Mouse (Mus musculus): ENCODE results near the gene Pacrg. TPM values are rescaled to one million over a fixed set of nuclear protein-coding genes. Genes with fewer than 3 reads are reported as not detected.

The Pacrg gene
- polyA plus RNA-seq, 1 experiment from 2014 or later = 1.3 TPM

DNA sequence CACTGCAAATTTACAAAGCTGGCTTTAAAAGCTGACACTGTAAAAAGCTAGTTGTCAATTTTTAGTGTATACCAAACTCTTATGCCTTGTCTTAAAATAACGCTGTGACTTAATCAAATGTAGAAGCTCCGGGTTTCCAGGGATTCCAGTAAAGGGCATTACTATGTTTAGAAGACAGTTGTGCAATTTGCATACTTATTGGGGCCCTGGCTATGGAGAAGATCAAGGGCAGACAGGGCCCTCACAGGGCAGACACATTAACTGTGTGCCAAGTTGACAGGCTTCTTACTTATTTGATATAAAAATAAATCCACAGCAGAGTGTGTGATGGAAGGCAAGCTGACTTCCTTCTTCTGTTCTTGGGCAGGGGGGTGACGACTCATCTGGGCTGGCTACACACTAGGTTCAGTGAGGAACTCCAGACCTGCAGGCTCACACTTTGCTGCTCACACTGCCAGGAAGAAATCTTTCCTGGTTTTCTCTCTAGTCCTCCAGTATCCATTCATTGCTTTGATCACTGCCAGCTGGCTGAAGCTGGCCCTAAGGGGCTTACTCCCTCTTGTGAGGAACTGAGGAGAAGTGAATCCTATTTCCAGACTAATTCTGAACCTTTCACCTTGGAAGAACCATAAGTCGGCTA lies 342.2 kb downstream of the Pacrg start:
- 39% methylated on average over 4 of the region's 4 CpGs for WGBS (ENCODE audit: insufficient replicate concordance)
- Histone ChIP-seq H3K4me2 (no peak overlapping the region), H3K9me3 (replicated peaks; ENCODE audit: control insufficient read depth, low read length) (no peaks in the 10 kb centered on the region), H3K27me3 (ENCODE audit: control insufficient read depth, insufficient read depth, low read length) (no peaks in the 10 kb centered on the region), H3K4me1 (ENCODE audit: control insufficient read depth, insufficient read depth, low read length) (peaks cover 38% of the 10 kb centered on the region), H3K36me3 (ENCODE audit: control insufficient read depth, insufficient read depth, low read length) (no peaks in the 10 kb centered on the region), H3K27ac (ENCODE audit: low read depth, low read length) (peak overlapping the region; percentile 65; the same call in 1 of the 2 replicates), H3K4me3 (ENCODE audit: low read depth, low read length) (no peak overlapping the region), H3K9ac (ENCODE audit: low read depth, low read length) (no peak overlapping the region)
- no peak for ATAC-seq (replicated peaks; ENCODE audit: insufficient number of reproducible peaks, low FRiP score, low TSS enrichment)

DNA sequence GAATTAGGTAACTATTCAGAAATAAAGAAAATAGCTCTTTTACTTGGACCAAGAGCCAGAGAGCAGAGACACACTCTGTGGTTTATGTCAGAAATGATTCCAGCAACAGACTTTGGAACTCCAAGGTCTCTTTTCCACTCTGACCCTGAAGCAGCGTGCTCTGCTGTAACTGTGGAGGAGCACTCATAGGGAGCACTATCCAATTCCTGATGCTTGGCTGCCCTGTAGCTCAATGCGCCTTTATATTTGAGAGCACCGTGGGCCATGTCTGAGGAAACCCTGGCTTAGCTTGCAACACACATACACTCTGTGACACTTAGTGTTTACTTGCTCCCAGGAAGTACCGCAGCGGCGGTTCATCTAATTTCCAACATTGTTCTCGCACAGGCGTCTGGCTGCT lies 344.0 kb downstream of the Pacrg start:
- Histone ChIP-seq H3K4me3 (ENCODE audit: low read depth, low read length) (no peak overlapping the region), H3K27me3 (ENCODE audit: control insufficient read depth, insufficient read depth, low read length) (no peaks in the 10 kb centered on the region), H3K9me3 (replicated peaks; ENCODE audit: control insufficient read depth, low read length) (no peaks in the 10 kb centered on the region), H3K4me2 (no peak overlapping the region), H3K4me1 (ENCODE audit: control insufficient read depth, insufficient read depth, low read length) (peaks cover 30% of the 10 kb centered on the region), H3K9ac (ENCODE audit: low read depth, low read length) (no peak overlapping the region), H3K27ac (ENCODE audit: low read depth, low read length) (no peak overlapping the region), H3K36me3 (ENCODE audit: control insufficient read depth, insufficient read depth, low read length) (no peaks in the 10 kb centered on the region)
- 87% methylated on average over 8 of the region's 8 CpGs for WGBS (ENCODE audit: insufficient replicate concordance)
- ATAC-seq (replicated peaks; ENCODE audit: insufficient number of reproducible peaks, low FRiP score, low TSS enrichment) = no peak

DNA sequence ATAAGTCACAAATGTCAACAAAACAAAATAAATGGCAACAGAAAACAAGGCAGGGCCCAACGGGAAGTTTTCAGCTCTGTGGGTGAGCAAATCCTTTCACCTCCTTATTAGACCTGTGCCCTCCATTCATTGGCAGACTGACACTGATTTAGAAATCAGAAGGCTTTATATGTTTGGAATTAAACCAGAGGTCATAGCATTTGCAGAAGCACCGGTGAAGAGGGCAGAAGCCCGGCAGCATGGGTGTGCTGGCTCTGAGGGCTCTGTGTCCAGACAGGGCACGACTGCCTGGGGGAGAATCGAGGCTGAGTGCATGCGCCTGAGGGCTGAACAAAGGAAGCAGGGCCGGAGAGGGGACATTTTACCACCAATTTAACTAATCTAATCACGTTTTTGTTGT lies 344.5 kb downstream of the Pacrg start:
- H3K36me3 ChIP-seq (ENCODE audit: control insufficient read depth, insufficient read depth, low read length) = no peaks in the 10 kb centered on the region
- no peak overlapping the region for H3K27ac ChIP-seq (ENCODE audit: low read depth, low read length)
- H3K4me1 ChIP-seq (ENCODE audit: control insufficient read depth, insufficient read depth, low read length) = peaks cover 31% of the 10 kb centered on the region
- no peak overlapping the region for H3K4me2 ChIP-seq
- H3K9ac ChIP-seq (ENCODE audit: low read depth, low read length) = no peak overlapping the region
- ATAC-seq (replicated peaks; ENCODE audit: insufficient number of reproducible peaks, low FRiP score, low TSS enrichment) = no peak
- 57% methylated on average over 8 of the region's 8 CpGs for WGBS (ENCODE audit: insufficient replicate concordance)
- H3K4me3 ChIP-seq (ENCODE audit: low read depth, low read length) = no peak overlapping the region
- no peaks in the 10 kb centered on the region for H3K9me3 ChIP-seq (replicated peaks; ENCODE audit: control insufficient read depth, low read length)
- no peaks in the 10 kb centered on the region for H3K27me3 ChIP-seq (ENCODE audit: control insufficient read depth, insufficient read depth, low read length)

DNA sequence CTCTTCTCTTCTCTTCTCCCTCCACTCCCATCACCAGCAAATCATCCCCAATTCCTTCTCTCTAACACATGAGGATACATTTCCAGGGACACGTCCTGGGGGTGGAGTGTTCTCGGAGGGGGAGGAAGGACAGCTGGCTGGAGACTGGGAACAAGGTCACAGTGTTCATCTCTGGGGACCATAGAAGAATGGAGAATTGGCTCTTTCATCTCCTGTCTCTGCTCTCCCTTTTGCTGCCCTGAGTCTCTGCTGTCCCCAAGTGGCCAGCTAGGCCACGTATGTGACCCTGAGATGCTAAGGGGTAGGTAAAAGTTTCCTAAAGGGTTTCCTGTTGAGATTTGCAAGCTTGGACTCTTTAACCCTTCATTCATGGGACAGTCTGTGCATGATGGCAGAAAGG lies 347.0 kb downstream of the Pacrg start:
- ATAC-seq (replicated peaks; ENCODE audit: insufficient number of reproducible peaks, low FRiP score, low TSS enrichment) = no peak
- no peak overlapping the region for H3K9ac ChIP-seq (ENCODE audit: low read depth, low read length)
- no peaks in the 10 kb centered on the region for H3K27me3 ChIP-seq (ENCODE audit: control insufficient read depth, insufficient read depth, low read length)
- peaks cover 37% of the 10 kb centered on the region for H3K4me1 ChIP-seq (ENCODE audit: control insufficient read depth, insufficient read depth, low read length)
- no peak overlapping the region for H3K27ac ChIP-seq (ENCODE audit: low read depth, low read length)
- no peak overlapping the region for H3K4me3 ChIP-seq (ENCODE audit: low read depth, low read length)
- H3K9me3 ChIP-seq (replicated peaks; ENCODE audit: control insufficient read depth, low read length) = no peaks in the 10 kb centered on the region
- WGBS (ENCODE audit: insufficient replicate concordance) = 6% methylated on average over 3 of the region's 3 CpGs
- no peaks in the 10 kb centered on the region for H3K36me3 ChIP-seq (ENCODE audit: control insufficient read depth, insufficient read depth, low read length)
- H3K4me2 ChIP-seq = peak overlapping the region; percentile 29

DNA sequence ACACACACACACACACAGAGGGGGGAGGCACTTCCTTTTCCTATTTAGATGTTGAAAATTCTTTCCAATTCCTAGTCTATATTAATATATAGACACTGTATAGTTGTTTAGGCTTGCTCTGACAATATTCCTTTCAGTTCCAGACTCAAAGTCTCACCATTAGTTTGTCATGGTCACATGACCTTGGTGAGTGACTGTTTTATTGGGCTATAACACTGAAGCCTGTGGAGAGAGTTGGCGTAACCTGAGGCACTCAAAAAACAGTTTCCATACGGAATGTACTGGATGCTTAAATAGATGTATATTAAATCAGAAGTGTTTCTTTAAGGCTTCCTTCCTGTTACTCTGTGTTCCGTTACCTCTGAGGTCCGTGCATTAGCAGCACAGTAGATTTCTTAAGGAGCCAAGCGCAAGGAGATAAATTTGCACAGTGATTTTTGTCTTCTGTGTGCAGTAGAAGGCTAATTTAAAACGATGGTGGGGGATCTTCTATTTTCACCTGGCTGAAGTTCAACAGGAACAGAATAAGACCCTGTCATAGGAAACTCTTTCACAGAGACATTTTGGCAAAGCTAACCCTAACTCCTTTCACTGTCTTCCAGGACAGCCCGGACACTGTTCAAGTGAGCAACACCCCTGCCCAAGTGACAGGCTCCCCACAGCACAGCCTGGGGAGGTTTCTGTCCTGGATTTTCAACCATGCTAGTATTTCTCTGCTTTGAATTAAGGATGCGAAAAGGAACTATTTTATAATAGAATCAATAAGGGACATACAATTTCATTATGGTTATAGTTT lies 349.5 kb downstream of the Pacrg start:
- H3K4me3 ChIP-seq (ENCODE audit: low read depth, low read length) = no peak overlapping the region
- H3K4me1 ChIP-seq (ENCODE audit: control insufficient read depth, insufficient read depth, low read length) = peaks cover 20% of the 10 kb centered on the region
- H3K9me3 ChIP-seq (replicated peaks; ENCODE audit: control insufficient read depth, low read length) = no peaks in the 10 kb centered on the region
- no peak overlapping the region for H3K27ac ChIP-seq (ENCODE audit: low read depth, low read length)
- ATAC-seq (replicated peaks; ENCODE audit: insufficient number of reproducible peaks, low FRiP score, low TSS enrichment) = no peak
- no peak overlapping the region for H3K9ac ChIP-seq (ENCODE audit: low read depth, low read length)
- H3K4me2 ChIP-seq = no peak overlapping the region
- H3K27me3 ChIP-seq (ENCODE audit: control insufficient read depth, insufficient read depth, low read length) = no peaks in the 10 kb centered on the region
- no peaks in the 10 kb centered on the region for H3K36me3 ChIP-seq (ENCODE audit: control insufficient read depth, insufficient read depth, low read length)
- 73% methylated on average over 8 of the region's 8 CpGs for WGBS (ENCODE audit: insufficient replicate concordance)

DNA sequence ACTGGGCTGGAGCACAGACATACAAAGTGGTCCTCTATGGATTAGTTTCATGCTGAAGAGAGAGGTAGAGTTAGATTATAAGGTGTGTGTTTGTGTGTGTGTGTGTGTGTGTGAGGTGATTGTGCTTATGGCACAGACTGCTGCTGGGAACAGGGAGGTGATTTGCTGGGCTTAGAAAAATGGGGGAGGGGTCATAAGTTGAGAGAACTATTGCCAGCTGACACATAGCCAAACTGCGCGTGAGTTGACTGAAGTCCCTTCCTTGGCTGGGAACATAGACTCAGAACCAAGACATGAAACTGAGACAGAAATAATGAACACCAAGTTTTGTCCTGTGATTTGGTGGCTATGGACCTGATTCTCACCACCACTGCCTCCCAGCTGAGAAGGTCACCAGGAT lies 351.2 kb downstream of the Pacrg start:
- peaks cover 20% of the 10 kb centered on the region for H3K4me1 ChIP-seq (ENCODE audit: control insufficient read depth, insufficient read depth, low read length)
- no peak overlapping the region for H3K9ac ChIP-seq (ENCODE audit: low read depth, low read length)
- WGBS (ENCODE audit: insufficient replicate concordance) = 95% methylated on average over 2 of the region's 2 CpGs
- no peak overlapping the region for H3K27ac ChIP-seq (ENCODE audit: low read depth, low read length)
- no peaks in the 10 kb centered on the region for H3K27me3 ChIP-seq (ENCODE audit: control insufficient read depth, insufficient read depth, low read length)
- no peak overlapping the region for H3K4me3 ChIP-seq (ENCODE audit: low read depth, low read length)
- H3K9me3 ChIP-seq (replicated peaks; ENCODE audit: control insufficient read depth, low read length) = no peaks in the 10 kb centered on the region
- H3K4me2 ChIP-seq = no peak overlapping the region
- no peak for ATAC-seq (replicated peaks; ENCODE audit: insufficient number of reproducible peaks, low FRiP score, low TSS enrichment)
- no peaks in the 10 kb centered on the region for H3K36me3 ChIP-seq (ENCODE audit: control insufficient read depth, insufficient read depth, low read length)

DNA sequence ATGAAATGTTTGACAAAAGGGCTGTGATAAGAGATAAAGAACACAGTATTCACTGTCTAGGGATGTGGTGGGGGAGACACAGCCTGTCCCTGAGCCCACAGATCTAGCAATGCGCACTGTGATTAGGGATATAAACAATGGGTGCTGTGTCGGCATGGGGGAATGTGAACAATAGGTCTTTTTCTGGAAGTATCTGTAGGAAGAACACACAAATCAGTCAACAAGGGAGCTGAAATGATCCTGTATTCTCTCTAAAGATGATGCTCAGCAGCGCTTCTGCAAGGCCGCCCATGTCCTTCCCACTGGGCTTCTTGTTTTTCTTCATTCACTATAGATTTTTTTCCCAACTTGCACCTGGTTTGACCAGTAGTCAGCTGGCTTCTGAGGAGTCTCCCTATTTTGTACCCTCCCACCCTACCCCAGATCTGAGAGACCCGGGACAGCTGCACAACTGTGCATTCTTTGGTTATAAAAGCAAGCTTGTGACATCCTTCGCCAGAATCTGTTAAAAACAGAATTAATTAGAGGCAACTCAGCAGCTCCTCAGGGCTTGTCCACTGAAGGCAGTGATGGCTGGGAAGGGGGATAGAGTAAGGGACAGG lies 356.1 kb downstream of the Pacrg start:
- H3K27ac ChIP-seq (ENCODE audit: low read depth, low read length) = no peak overlapping the region
- H3K9ac ChIP-seq (ENCODE audit: low read depth, low read length) = no peak overlapping the region
- no peaks in the 10 kb centered on the region for H3K27me3 ChIP-seq (ENCODE audit: control insufficient read depth, insufficient read depth, low read length)
- 59% methylated on average over 6 of the region's 6 CpGs for WGBS (ENCODE audit: insufficient replicate concordance)
- no peak overlapping the region for H3K4me3 ChIP-seq (ENCODE audit: low read depth, low read length)
- no peak for ATAC-seq (replicated peaks; ENCODE audit: insufficient number of reproducible peaks, low FRiP score, low TSS enrichment)
- no peak overlapping the region for H3K4me2 ChIP-seq
- H3K36me3 ChIP-seq (ENCODE audit: control insufficient read depth, insufficient read depth, low read length) = no peaks in the 10 kb centered on the region
- H3K4me1 ChIP-seq (ENCODE audit: control insufficient read depth, insufficient read depth, low read length) = no peaks in the 10 kb centered on the region; the same call in none of the 2 replicates
- H3K9me3 ChIP-seq (replicated peaks; ENCODE audit: control insufficient read depth, low read length) = no peaks in the 10 kb centered on the region

DNA sequence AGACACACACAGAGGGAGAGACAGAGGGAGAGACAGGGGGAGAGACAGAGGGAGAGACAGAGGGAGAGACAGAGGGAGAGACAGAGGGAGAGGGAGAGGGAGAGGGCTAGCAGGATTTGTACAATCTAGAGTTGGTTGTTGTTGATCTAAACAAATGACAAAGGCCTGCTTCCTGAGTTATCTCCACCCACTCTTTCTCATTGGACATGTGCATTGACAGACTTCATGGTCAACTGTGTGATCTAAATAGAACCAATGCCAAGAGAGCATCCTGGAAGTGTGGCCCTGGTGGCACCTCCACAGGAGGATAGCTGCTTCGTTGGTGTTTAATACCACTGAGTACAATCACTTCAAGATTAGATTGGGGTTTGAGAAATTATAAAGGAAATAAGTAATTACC lies 359.0 kb downstream of the Pacrg start:
- no peaks in the 10 kb centered on the region for H3K36me3 ChIP-seq (ENCODE audit: control insufficient read depth, insufficient read depth, low read length)
- H3K27ac ChIP-seq (ENCODE audit: low read depth, low read length) = no peak overlapping the region
- no peak overlapping the region for H3K4me3 ChIP-seq (ENCODE audit: low read depth, low read length)
- H3K4me2 ChIP-seq = no peak overlapping the region
- H3K9ac ChIP-seq (ENCODE audit: low read depth, low read length) = no peak overlapping the region
- WGBS (ENCODE audit: insufficient replicate concordance) = 70% methylated on average over 1 of the region's 1 CpGs
- no peak for ATAC-seq (replicated peaks; ENCODE audit: insufficient number of reproducible peaks, low FRiP score, low TSS enrichment)
- no peaks in the 10 kb centered on the region for H3K9me3 ChIP-seq (replicated peaks; ENCODE audit: control insufficient read depth, low read length)
- no peaks in the 10 kb centered on the region for H3K27me3 ChIP-seq (ENCODE audit: control insufficient read depth, insufficient read depth, low read length)
- H3K4me1 ChIP-seq (ENCODE audit: control insufficient read depth, insufficient read depth, low read length) = peaks cover 13% of the 10 kb centered on the region
